Mouse (Mus musculus): ENCODE results near the gene Nol12.

The Nol12 gene

DNA sequence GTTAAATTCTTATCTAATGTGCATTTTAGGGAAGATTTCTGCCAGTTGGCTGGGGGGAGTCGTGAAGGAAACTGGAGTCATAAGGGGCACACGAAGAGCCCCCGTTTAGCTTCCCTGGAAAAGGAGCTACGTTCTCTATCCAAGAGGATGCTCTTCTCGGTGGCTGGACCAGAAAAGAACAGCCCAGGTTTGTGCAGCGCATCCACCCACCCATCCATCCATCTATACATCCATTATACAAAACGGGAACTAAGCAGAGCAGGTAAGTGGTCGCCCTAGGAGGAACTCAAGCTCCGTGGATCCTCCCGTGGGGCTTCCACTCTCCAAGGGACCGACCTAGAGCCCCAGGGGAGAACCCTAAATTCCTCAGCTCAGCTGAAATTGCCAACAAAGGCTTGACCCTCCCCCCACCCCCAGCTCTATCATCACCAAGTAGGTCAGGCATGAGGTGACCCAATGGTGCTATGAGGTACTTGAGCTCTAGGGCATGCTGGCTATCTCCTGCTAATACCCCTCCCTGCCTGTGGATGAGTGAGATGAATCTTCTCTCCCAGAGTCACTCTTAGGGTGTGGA, 13.5 kb downstream of the Nol12 start:
- no peak for DNase-seq (ENCODE audit: low read depth, low spot score)

DNA sequence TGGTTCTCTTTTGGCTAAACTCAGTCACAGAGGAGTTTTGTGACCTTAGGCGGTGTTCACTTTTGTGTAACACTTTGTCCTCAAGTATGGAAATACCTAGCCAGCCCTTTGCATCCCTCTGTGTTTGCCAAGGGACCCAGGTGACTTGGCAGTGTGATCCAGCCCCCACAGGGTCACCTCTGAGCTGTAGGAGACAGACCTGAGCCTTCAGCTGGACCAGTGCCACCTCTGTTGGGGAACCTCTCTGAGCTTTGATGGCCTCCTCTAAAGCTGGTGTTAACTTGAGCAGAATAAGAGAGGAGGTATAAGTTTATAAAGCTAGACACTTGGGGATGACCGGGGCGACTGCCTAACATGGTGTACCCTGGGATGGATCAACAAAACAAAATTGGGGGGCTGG, 14.2 kb downstream of the Nol12 start:
- DNase-seq (ENCODE audit: low read depth, low spot score) = no peak

DNA sequence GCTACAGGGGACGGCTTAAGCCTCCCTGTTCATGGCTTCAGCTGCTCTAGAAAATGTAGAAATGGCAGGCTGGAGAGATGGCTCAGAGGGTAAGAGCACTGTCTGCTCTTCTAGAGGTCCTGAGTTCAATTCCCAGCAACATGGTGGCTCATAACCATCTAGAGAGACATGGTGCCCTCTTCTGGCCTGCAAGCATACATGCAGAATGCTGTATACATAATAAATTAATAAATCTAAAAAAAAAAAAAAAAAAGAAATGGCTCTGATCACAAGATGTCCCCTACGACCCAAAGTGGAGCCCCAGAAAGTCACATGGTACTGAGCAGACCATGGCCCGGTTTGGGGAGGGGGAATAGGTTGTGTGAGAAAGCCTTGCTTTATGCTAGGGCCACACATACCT, 20.9 kb downstream of the Nol12 start:
- no peak for DNase-seq (ENCODE audit: low read depth, low spot score)

DNA sequence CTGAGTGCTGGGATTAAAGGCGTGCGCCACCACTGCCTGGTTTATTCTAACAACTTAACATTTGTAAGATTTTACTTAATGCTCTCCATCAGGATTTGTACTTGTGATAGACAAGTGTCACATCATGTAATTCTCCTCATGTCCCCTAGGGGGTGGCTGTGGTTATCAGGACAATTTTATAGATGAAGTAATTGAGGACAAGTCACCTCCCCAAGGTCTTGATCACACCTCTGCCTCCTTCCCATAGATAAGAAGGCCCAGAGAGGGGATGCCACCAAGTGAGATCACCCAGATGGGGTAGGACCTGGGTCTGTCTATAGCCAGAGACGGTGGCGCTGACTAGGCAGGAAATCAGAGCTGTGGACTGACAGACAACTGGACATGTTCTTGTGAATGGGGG, 21.6 kb downstream of the Nol12 start:
- DNase-seq (ENCODE audit: low read depth, low spot score) = no peak

DNA sequence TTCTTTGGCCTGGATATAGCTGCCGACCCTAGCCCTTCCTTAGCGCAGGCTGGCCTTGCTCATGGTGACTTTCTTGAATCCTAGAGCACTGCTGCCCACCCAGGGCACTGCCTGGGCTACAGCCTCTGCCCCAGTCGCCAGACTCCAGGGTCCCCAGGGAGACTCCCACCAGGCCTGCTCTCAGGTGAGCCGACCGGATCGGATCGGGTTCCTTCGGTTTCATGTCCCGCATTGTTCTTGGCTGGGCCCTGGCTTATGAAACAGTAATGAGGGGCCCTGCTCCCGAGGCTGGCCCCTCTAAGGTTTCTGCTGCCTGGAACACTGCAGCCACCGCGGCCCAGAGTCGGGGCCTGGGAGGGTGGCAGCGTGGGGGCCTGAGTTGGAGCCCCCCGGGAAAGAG, 22.3 kb downstream of the Nol12 start:
- no peak for DNase-seq (ENCODE audit: low read depth, low spot score)

DNA sequence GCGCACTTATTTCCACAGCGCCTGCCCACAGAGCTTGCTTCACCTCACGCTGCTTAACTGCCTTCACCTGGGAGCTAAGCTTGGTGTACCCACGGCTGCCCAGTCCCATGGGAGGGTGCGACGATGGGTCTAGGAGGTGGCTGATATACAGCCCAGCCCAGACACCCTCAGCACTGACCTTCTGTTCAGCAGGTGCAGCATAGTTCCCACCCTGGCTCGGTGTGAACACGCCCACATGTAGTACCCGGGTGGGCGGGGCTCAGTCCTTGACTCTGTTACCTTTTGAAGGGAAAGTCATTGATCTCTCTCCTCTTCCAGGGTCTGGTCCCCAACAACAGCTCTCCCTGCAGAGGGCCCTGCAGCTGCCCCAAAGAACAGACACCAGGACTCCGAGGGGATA, 24.8 kb downstream of the Nol12 start:
- DNase-seq (ENCODE audit: low read depth, low spot score) = no peak

DNA sequence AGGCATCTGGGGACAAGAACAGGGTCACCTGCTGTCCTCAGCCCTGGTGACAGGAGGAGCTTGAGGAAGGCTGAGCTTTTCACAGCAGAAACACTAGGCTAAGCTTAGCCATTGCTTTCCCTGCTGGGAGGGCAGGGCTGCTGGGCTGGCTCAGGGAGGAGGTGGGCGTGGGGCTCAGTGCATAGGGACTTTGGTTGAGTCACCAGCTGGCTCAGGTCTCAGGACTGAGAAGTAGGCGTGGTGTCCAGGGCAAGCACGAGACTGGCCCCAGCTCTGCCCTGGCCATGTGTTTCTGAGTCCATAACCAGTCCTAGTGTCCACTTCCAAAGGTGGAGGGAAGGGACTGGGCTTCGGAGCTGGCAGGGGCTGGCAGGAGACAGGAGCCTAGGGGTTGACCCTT, 25.4 kb downstream of the Nol12 start:
- peak; percentile 73 for DNase-seq (ENCODE audit: low read depth, low spot score)

DNA sequence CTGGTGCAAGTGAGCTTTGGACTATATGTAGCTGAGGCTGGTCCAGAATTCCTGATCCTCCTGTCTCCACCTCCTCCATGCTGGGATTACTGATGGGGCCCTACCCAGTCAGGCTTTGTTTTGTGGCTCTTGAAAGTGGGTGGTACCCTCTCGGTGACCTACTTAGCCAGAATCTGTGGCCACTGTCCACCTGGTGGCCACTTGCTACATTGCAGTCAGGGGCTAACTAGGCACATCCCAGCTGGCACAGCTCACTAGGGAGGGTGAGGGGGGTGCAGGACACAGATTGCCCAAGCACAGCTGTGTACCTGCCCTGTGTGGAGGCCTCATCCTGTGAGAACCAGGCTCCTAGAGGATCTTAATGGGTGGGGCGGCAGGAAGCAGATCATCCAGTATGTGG, 28.2 kb downstream of the Nol12 start:
- peak; percentile 68 for DNase-seq (ENCODE audit: low read depth, low spot score)

DNA sequence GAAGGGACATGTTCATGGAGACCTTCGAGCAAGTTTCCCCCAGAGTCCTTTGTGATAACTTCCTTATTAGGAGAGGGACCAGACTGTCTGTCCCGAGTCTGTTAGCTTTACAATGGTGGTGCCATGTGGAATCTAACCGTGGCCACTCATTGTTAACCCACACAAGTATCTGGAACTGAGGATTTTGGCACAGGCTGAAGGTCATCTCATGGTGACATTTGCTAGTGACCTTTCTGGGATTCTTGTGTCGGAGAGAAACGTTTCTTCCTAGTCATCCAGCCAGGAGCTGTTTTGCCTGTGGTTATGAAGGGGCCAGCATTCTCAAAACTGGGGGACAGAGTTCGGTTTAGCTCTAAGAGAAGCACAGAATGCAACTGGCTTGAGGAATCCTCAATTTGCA, 36.9 kb downstream of the Nol12 start:
- DNase-seq (ENCODE audit: low read depth, low spot score) = no peak

DNA sequence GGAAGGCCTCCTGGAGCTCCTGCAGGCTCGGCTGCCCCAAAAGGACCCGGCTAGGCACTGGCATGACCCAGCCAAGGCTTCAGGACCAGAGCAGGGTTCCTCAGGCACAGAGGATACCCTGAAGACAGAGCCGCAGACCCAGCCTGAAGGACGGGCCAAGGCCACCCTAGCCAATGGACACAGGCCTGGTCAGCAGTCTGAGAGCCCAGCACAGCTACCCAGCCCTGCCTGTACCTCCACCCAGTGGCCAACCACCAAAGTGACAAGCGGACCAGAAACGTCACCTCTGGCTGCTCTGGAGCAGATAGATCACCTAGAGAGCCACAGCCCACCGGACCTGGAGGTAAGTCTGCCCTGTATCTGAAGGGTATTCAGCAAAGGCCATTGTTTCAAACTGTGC, 39.2 kb downstream of the Nol12 start:
- DNase-seq (ENCODE audit: low read depth, low spot score) = no peak

DNA sequence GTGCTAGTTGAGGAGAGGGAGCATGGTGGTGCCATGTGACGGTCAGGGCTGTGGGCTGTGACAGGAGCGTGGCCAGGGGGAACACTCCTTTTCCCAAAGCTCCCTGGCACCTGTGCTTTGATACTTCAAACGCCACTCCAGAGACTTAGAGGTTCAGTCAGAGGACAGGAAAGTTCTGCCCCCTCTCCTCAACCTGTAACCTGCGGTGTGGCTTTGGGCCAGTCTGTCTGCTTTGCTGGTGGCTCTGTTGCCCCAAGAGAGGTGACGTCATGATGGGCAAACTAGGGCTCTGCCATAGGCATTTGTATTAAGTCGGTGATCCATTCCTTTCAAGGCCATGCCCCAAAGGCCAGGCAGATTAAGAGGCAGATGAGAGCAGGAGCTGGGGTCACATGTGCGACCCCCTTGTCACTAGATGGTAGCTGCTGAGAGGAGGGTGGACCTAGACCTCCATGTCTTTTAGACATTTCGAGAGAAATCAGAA, 43.0 kb downstream of the Nol12 start:
- DNase-seq (ENCODE audit: low read depth, low spot score) = no peak

DNA sequence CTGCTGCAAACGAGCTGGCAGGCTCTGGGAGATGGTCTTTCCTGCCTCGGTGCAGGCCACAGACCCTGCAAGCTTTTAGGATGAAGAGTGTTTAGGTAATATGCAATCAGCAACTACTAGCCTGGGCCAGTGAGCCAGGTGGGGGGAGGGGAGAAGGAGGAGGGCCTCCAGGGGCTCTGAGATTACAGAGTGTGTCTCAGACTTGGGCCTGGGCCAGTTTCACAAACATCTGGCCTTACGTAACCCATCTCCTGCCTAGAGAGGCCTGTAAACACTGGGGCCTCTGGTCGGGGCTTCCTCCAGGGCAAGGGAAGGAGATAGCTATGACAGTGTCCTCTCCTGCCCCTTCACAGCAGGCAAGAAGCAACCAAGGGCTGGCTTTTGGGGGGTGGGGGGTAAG, 44.1 kb downstream of the Nol12 start:
- DNase-seq (ENCODE audit: low read depth, low spot score) = peak; percentile 91

DNA sequence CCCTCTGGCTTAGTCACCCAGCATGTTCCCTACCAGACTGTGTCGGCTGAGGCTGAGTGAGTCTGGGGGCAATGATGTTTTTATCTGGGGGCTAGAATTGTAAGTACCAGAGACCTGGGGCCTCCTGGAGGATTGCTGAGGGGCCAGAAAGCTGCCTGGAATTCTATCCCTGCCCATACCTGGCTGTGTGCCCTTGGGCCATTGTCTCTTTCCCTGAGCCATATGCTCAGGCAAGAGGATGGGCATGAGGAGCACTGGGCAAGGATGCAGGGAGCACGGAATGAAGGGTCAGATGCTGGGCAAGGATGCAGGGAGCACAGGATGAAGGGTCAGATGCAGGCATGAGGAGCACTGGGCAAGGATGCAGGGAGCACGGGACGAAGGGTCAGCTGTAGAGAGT, 45.4 kb downstream of the Nol12 start:
- no peak for DNase-seq (ENCODE audit: low read depth, low spot score)

DNA sequence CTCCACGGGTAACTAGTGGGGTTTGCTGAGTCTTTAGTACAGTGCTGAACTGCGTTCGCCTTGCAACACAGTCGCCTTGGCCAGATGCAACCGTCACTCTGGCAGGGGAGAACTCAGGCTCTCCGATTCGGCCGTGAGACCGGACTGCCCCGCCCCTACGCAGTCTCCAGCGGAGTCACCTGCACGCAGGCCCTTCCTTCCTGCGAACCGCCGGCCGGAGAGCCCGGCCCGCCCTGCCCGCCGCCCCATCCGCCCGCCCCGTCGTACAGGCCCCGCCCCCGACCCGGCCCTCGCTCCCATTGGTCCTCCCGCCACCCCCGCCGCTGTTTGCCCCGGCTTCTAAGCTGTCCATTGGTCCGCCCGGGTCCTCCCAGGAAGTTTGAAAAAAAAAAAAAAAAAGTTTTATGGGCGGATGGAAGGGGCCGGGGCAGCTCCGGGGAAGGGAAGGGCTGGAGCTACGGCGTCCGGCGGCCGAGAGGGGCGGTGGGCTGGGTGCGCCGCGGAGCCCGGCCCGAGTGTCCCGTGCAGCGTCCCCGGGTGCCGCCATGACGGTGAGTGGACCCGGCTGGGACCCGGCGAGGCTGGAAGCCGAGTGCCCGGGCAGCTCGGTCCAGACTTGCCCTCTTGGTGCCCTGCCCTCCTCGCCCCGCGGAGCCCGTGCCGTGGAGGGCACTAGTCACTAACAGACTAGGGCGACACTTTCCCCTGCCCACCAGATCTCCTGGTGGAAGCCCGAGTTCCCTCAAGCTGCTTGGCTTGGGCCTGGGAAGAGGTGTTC, 48.1 kb downstream of the Nol12 start:
- DNase-seq (ENCODE audit: low read depth, low spot score) = peak; percentile 92

DNA sequence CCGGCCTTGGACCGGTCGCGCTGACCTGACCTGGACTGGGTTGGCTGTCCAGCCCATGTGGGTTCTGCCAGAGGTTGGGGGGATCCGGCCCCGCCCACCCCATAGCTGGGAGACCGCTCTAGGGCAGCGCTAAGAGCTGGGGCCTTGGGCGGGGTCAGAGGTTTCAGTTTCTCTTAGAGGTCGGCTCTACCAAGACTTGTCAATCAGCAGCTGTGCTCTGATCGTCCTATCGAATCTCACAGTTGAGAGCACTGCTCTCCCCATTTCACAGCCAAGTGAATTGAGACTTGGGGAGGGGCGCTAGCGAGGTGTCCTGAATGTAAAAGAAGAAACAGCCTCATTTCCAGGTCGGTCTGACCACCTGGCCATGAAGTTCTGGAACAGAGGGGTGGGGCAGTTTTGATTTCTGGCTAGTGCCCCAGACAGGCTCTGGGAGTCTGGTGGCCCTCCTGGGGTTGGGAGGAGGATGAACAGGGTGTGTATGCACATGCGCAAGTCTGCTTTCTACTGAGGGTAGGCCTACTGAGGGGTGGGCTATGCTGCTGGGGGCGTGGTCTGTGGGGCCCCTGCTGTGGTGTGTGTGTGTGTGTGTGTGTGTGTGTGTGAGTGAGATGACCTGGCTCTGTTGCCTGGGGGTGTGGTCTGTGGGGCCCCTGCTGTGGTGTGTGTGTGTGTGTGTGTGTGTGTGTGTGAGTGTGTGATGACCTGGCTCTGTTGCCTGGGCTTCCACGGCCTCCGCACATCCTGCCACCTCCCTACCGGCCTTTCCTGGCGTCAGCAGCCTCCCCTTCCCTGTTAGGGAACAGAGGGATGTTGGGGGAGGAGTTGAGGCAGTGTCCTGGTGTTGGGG, 48.9 kb downstream of the Nol12 start:
- peak; percentile 71 for DNase-seq (ENCODE audit: low read depth, low spot score)

DNA sequence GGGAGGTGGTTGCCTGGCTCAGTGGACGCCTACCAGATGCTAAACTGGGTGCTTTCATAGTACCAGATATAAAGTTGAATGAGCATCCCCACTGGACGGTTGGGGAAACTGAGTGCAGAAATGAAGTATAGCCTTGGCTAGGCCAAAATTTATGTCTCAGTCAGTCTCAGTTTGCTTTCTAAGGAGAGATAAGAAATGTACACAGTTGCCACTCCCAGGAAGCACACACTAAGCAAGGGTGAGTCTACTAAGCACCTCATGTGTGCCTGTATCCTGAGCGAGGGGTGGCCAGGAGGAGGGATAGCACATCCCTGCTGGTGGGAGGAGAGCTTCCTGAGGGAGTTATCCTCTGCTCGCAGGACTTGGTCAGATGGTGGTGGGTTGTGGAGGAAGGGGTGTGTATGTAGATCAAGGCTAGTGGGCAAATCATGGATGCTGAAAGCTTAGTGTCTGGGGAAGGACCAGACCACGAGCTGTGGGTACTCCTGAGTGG, 49.6 kb downstream of the Nol12 start:
- no peak for DNase-seq (ENCODE audit: low read depth, low spot score)

DNA sequence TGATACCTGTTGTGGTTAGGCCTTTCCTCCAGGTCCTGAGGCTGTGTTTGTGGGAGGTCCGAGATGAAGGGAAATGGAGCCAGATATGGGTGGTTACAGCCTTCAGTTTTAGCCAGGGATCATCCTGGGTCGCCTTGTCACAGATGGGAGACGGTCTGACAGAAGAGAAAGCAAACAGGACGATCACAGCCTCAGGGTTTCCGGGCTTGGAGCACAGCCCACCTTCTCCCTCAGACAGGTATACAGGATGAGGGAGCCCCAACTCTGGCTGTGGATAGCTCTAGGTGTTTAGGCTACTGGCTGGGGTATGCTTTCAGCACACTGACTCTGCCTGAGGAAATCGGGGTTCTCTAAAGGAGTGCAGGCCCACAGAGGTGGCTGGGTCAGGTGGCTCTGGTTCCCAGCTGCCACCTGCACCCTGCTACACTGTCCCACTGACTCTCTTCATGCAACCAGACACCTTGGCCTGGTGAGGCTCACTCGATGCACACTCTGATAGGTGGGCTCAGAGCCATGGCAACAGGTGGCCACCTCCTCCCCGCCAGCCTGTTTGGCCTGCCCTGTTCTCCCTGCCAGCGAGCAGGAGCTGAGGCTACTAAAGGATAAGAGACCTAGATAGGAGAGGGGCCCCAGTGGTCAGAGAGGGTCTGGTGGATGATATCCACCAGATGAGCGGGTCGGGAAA, 51.9 kb downstream of the Nol12 start:
- DNase-seq (ENCODE audit: low read depth, low spot score) = peak; percentile 93

DNA sequence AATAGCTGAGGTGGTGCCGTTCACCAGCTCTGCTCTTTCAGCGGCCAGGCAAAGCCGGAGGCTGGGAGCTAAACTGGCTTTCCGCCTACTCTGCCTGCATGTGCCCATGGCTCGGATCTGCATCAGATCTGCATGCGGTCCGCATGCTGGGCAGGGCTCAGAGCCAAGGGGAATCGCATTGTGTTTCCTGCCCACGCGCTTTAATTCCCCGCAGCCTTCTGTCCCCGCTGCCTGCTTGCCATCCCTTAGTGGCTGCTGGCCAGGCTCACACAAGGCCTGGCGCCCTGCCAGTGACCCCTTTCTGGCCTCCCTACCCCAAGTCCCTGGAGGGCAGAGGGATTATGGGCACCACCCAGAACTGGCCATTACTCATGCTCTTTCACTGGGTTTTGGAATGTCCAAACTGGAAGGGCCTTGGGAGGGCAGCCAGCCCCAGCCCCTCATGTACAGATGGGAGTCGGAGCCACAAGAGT, 53.8 kb downstream of the Nol12 start:
- peak; percentile 56 for DNase-seq (ENCODE audit: low read depth, low spot score)

DNA sequence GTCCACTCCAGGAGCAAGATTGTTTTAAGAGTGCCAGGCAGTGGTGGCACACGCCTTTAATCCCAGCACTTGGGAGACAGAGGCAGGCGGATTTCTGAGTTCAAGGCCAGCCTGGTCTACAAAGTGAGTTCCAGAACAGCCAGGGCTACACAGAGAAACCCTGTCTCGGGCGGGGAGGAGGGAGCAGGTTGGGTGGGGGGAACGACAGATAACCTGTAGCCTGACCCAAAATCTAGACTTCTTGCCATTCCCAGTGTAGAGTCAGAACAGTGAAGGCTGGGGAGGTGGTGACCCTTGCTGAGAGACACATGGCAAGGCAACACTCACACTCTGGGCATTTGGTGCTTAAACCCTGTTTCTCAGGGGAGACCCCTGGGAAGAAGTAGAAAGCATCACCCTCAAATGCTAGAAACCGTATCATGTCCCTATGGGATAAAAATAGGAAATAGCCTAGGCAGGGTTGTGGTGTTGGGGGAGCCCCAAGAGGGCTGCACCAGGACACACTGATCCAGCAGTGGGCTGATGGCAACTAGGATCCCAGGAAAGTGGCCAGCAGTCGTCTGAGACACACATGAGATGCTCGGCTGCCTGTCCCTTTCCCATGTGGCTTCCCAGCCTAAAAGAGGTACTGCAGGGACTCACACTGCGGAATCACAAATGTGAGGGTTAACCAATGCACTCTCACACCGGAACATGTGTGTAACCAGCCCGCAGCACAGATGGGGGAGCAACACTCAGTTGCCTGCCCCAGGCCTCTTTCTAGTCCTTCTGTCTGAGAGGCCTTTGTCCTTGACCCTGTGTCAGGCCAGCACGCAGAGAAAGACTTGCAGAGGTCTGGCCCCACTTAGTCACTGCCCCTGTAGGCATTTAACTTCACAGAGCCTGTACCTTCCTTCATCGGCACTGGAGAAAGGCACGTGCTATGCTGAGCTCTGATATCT, 54.7 kb downstream of the Nol12 start:
- DNase-seq (ENCODE audit: low read depth, low spot score) = peak; percentile 47

DNA sequence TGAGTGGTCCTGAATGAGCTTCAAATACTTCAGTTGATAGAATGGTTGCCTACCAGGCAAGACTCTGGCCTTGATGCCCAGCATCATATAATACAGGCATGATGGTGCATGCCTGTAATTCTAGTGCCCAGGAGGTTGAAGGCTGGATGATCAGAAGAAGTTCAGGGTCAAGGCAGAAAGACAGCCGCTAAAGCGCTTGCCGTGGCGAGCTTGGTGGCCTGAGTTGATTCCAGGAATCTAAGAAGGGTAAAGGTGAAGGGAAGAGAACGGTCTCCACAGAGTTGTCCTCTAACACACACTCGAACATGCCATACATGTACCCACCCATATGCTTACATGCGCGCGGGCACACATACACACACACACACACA, 55.3 kb downstream of the Nol12 start:
- no peak for DNase-seq (ENCODE audit: low read depth, low spot score)

Measured in skeletal muscle tissue, adult 2 months (tissue).